Mouse (Mus musculus) heart, postnatal 4 days (tissue): ENCODE data around the gene Gm17078. TPM values are rescaled to one million over a fixed set of nuclear protein-coding genes. Genes with fewer than 3 reads are reported as not detected.
"Not testable (repeated sequence)": the region's sequence is repeated elsewhere in the genome, so short reads cannot be mapped to it uniquely, and the experiment has no call there.

Experiments used
- DNase-seq: peaks from one replicate; pipeline ENCODE4 v3.0.0; 2021
- total RNA-seq, 2 experiments: library from RNA; stranded (reverse); gene quantifications; 2 replicates each; pipeline ENCODE4 v1.2.3; 2021

The Gm17078 gene
- total RNA-seq: not detected

DNA sequence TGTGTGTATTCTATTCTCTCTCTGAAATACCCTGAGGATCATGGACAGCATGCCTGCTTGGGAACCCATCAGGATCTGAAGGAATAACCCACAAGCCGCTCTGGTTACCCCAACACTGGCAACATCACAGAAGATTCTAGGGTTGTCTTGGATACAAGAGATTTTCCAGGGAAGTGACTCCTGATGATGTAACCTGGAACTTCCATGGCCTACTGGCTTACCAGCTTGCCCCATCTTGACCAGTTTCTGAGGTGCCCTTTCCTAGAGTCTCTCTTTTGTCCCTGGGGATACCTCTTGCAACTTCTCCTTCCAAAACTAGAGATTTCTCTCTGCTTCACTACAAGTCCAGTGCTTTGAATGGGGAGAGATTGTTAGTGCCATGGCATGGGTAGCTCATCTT, at the start of gene Gm17078:
TSS of gene Gm17078 (minus strand) at position 101 of the 400 bp plus-strand sequence.
- DNase-seq: no peak

GRCm38 (mm10) chr14:51635566-51635965, 24.5 kb upstream of the Gm17078 start, which contains the start of gene Gm4181:
TSS of gene Gm4181 (minus strand) at chr14:51635666.
- not testable (repeated sequence) for DNase-seq

- DNase-seq: peak; percentile 15
Observed at GRCm38 (mm10) chr14:51632426-51632825, 21.3 kb upstream of the Gm17078 start.

DNA sequence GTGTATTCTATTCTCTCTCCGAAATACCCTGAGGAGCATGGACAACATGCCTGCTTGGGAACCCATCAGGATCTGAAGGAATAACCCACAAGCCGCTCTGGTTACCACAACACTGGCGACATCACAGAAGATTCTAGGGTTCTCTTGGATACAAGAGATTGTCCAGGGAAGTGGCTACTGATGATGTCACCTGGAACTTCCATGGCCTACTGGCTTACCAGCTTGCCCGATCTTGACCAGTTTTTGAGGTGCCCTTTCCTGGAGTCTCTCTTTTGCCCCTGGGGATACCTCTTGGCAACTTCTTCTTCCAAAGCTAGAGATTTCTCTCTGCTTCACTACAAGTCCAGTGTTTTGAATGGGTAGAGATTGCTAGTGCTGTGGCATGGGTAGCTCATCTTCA, 19.1 kb downstream of the Gm17078 start, which contains the start of gene Gm17174:
TSS of gene Gm17174 (minus strand) at position 101 of the 400 bp plus-strand sequence.
- DNase-seq: not testable (repeated sequence)

GRCm38 (mm10) chr14:51573963-51574362, 37.1 kb downstream of the Gm17078 start, which contains the start of gene Gm17175:
TSS of gene Gm17175 (minus strand) at chr14:51574063.
- DNase-seq: not testable (repeated sequence)

Other genes starting within 250 kb of the Gm17078 start
- gene Gm7247, start 249.6 kb downstream of the Gm17078 start, total RNA-seq: not detected
- not detected for gene Vmn2r88, start 200.5 kb downstream of the Gm17078 start, total RNA-seq
- not detected for gene Vmn2r89, start 159.5 kb downstream of the Gm17078 start, total RNA-seq
- gene Gm5622, start 58.5 kb downstream of the Gm17078 start, total RNA-seq: not detected
- not detected for gene Gm17175, start 37.2 kb downstream of the Gm17078 start, total RNA-seq
- gene Gm17174, start 19.2 kb downstream of the Gm17078 start, total RNA-seq: not detected
- not detected for gene Gm4181, start 24.4 kb upstream of the Gm17078 start, total RNA-seq
- not detected for gene Gm17079, start 84.2 kb upstream of the Gm17078 start, total RNA-seq
- not detected for gene Gm5800, start 105.9 kb upstream of the Gm17078 start, total RNA-seq
- gene Ang4, start 162.3 kb upstream of the Gm17078 start, total RNA-seq: not detected
- gene AY358078, start 188.7 kb upstream of the Gm17078 start, total RNA-seq: not detected
- gene Ear6, start 242.4 kb upstream of the Gm17078 start, total RNA-seq: not detected